Mouse (Mus musculus) embryonic facial prominence, embryonic 10.5 days (tissue): Measurements from ENCODE around the gene Stxbp5l. TPM values are rescaled to one million over a fixed set of nuclear protein-coding genes. Genes with fewer than 3 reads are reported as not detected.

ENCODE experiments used
- DNase-seq: peaks from one replicate; pipeline ENCODE4 v3.0.0-alpha.2; 2017; ENCODE audit warnings: low spot score
- H3K27ac ChIP-seq: fragments of 300-500 bp; sonication (generic); replicated peaks from 2 replicates; pipeline ENCODE4 v1.5.1; 2016; ENCODE audit warnings: mild to moderate bottlenecking
- H3K27me3 ChIP-seq: fragments of 300-500 bp; sonication (generic); replicated peaks from 2 replicates; pipeline ENCODE4 v1.6.1; 2016; ENCODE audit warnings: low read depth, mild to moderate bottlenecking; ENCODE audit not compliant: poor library complexity, severe bottlenecking
- H3K36me3 ChIP-seq: fragments of 300-500 bp; sonication (generic); replicated peaks from 2 replicates; pipeline ENCODE4 v1.6.1; 2016; ENCODE audit warnings: mild to moderate bottlenecking, moderate library complexity
- H3K4me1 ChIP-seq: fragments of 300-500 bp; sonication (generic); 2 replicates; pipeline ENCODE4 v1.6.1; 2016
- H3K4me3 ChIP-seq: fragments of 300-500 bp; sonication (generic); 2 replicates; pipeline ENCODE4 v1.5.1; 2016; ENCODE audit warnings: mild to moderate bottlenecking, moderate library complexity
- H3K9me3 ChIP-seq: fragments of 300-500 bp; sonication (generic); 2 replicates; pipeline ENCODE4 v1.6.1; 2016; ENCODE audit warnings: mild to moderate bottlenecking
- WGBS: fragments of 180-500 bp; shearing (Covaris S2); methylation state at CpG from one replicate; pipeline ENCODE4 v1.1.7; 2016; 5-methylcytosine and 5-hydroxymethylcytosine counted together
- polyA plus RNA-seq: library from polyadenylated mRNA; unstranded; fragments of >200 nt; fragmentation: Nextera tagmentation; extraction: Ambion mirVana; gene quantifications from 2 replicates; pipeline ENCODE4 v1.2.1, GENCODE M21; 2016

The Stxbp5l gene
- polyA plus RNA-seq: 1.00 and 1.3 TPM in 2 replicates

GRCm38 (mm10) chr16:37384821-37385344, at the start of gene Stxbp5l:
Stxbp5l (minus strand) TSS chr16:37384962.
- DNase-seq: peak; percentile 96
- peaks cover 42% of the 10 kb centered on the region for H3K27me3 ChIP-seq
- WGBS: under 1% methylated on average over 33 of the region's 33 CpGs
- no peaks in the 10 kb centered on the region for H3K36me3 ChIP-seq
- H3K9me3 ChIP-seq: no peaks in the 10 kb centered on the region
- H3K4me3 ChIP-seq: peak within 1 kb of the TSS; percentile 69
- H3K4me1 ChIP-seq: peaks cover 13% of the 10 kb centered on the region
- H3K27ac ChIP-seq: no peak within 1 kb of the TSS; the same call in 1 of the 2 replicates

GRCm38 (mm10) chr16:37433418-37434204, 48.8 kb upstream of the Stxbp5l start:
- no peak for DNase-seq
- H3K9me3 ChIP-seq: no peaks in the 10 kb centered on the region
- WGBS: 78% methylated on average over 5 of the region's 5 CpGs
- H3K4me1 ChIP-seq: no peaks in the 10 kb centered on the region
- no peaks in the 10 kb centered on the region for H3K27me3 ChIP-seq
- H3K4me3 ChIP-seq: no peak overlapping the region
- no peaks in the 10 kb centered on the region for H3K36me3 ChIP-seq
- no peak overlapping the region for H3K27ac ChIP-seq

- 70% methylated on average over 1 of the region's 1 CpGs for WGBS
- Histone ChIP-seq H3K27ac (no peak overlapping the region), H3K27me3 (no peaks in the 10 kb centered on the region), H3K9me3 (no peaks in the 10 kb centered on the region), H3K4me1 (no peaks in the 10 kb centered on the region), H3K4me3 (no peak overlapping the region), H3K36me3 (no peaks in the 10 kb centered on the region)
- no peak for DNase-seq
Observed at GRCm38 (mm10) chr16:37425434-37425833, 40.7 kb upstream of the Stxbp5l start.

GRCm38 (mm10) chr16:37422874-37423273, 38.1 kb upstream of the Stxbp5l start:
- H3K36me3 ChIP-seq: no peaks in the 10 kb centered on the region
- DNase-seq: no peak
- no peak overlapping the region for H3K4me3 ChIP-seq
- H3K9me3 ChIP-seq: no peaks in the 10 kb centered on the region
- 77% methylated on average over 5 of the region's 5 CpGs for WGBS
- no peak overlapping the region for H3K27ac ChIP-seq
- no peaks in the 10 kb centered on the region for H3K27me3 ChIP-seq
- no peaks in the 10 kb centered on the region for H3K4me1 ChIP-seq

GRCm38 (mm10) chr16:37421851-37422250, 37.1 kb upstream of the Stxbp5l start:
- no peak for DNase-seq
- H3K27me3 ChIP-seq: no peaks in the 10 kb centered on the region
- WGBS: 89% methylated on average over 3 of the region's 3 CpGs

GRCm38 (mm10) chr16:37420512-37420911, 35.8 kb upstream of the Stxbp5l start:
- no peaks in the 10 kb centered on the region for H3K36me3 ChIP-seq
- H3K4me1 ChIP-seq: no peaks in the 10 kb centered on the region
- no peak overlapping the region for H3K27ac ChIP-seq
- H3K9me3 ChIP-seq: no peaks in the 10 kb centered on the region; the same call in 1 of the 2 replicates
- no peak for DNase-seq
- no peaks in the 10 kb centered on the region for H3K27me3 ChIP-seq
- WGBS: 87% methylated on average over 2 of the region's 2 CpGs
- no peak overlapping the region for H3K4me3 ChIP-seq

More at GRCm38 (mm10) chr16:37421851-37422250, 37.1 kb upstream of the Stxbp5l start:
- Histone ChIP-seq H3K4me3 (no peak overlapping the region), H3K4me1 (no peaks in the 10 kb centered on the region), H3K27ac (no peak overlapping the region), H3K36me3 (no peaks in the 10 kb centered on the region), H3K9me3 (no peaks in the 10 kb centered on the region; the same call in 1 of the 2 replicates)

- Histone ChIP-seq H3K9me3 (no peaks in the 10 kb centered on the region), H3K27me3 (no peaks in the 10 kb centered on the region), H3K36me3 (no peaks in the 10 kb centered on the region), H3K4me1 (no peaks in the 10 kb centered on the region), H3K27ac (no peak overlapping the region), H3K4me3 (no peak overlapping the region)
- WGBS: 64% methylated on average over 4 of the region's 4 CpGs
- no peak for DNase-seq
Observed at GRCm38 (mm10) chr16:37405536-37405935, 20.8 kb upstream of the Stxbp5l start.

- Histone ChIP-seq H3K27me3 (no peaks in the 10 kb centered on the region), H3K4me3 (no peak overlapping the region), H3K36me3 (no peaks in the 10 kb centered on the region), H3K4me1 (no peaks in the 10 kb centered on the region), H3K27ac (no peak overlapping the region), H3K9me3 (no peaks in the 10 kb centered on the region)
- 40% methylated on average over 1 of the region's 1 CpGs for WGBS
- no peak for DNase-seq
Observed at GRCm38 (mm10) chr16:37404922-37405321, 20.2 kb upstream of the Stxbp5l start.

- Histone ChIP-seq H3K4me3 (no peak overlapping the region), H3K4me1 (peaks cover under 1% of the 10 kb centered on the region; the same call in 1 of the 2 replicates), H3K27me3 (peaks cover 10% of the 10 kb centered on the region), H3K9me3 (no peaks in the 10 kb centered on the region), H3K36me3 (no peaks in the 10 kb centered on the region), H3K27ac (no peak overlapping the region)
- DNase-seq: no peak
Observed at GRCm38 (mm10) chr16:37389964-37390363, 5.2 kb upstream of the Stxbp5l start.

GRCm38 (mm10) chr16:37389201-37389905, 4.6 kb upstream of the Stxbp5l start:
- WGBS: 84% methylated on average over 4 of the region's 4 CpGs
- H3K4me1 ChIP-seq: peaks cover 7% of the 10 kb centered on the region
- no peaks in the 10 kb centered on the region for H3K9me3 ChIP-seq

GRCm38 (mm10) chr16:37384369-37384768, 393 bp downstream of the Stxbp5l start:
- no peak for DNase-seq
- Histone ChIP-seq H3K27ac (no peak overlapping the region; the same call in 1 of the 2 replicates), H3K27me3 (peaks cover 42% of the 10 kb centered on the region), H3K4me1 (peaks cover 13% of the 10 kb centered on the region), H3K4me3 (peak overlapping the region; percentile 69), H3K36me3 (no peaks in the 10 kb centered on the region), H3K9me3 (no peaks in the 10 kb centered on the region)
- 0% methylated on average over 30 of the region's 30 CpGs for WGBS

More at GRCm38 (mm10) chr16:37389201-37389905, 4.6 kb upstream of the Stxbp5l start:
- Histone ChIP-seq H3K4me3 (no peak overlapping the region), H3K27ac (no peak overlapping the region), H3K27me3 (peaks cover 16% of the 10 kb centered on the region), H3K36me3 (no peaks in the 10 kb centered on the region)
- DNase-seq: no peak

GRCm38 (mm10) chr16:37383426-37383825, 1.3 kb downstream of the Stxbp5l start:
- Histone ChIP-seq H3K27ac (no peak overlapping the region), H3K36me3 (no peaks in the 10 kb centered on the region), H3K4me3 (no peak overlapping the region), H3K4me1 (peaks cover 13% of the 10 kb centered on the region), H3K9me3 (no peaks in the 10 kb centered on the region), H3K27me3 (peaks cover 42% of the 10 kb centered on the region)
- DNase-seq: no peak
- 41% methylated on average over 4 of the region's 4 CpGs for WGBS
